Mouse (Mus musculus) cerebellum, adult 2 months (tissue): ENCODE results near the gene Prss57. TPM values are rescaled to one million over a fixed set of nuclear protein-coding genes. Genes with fewer than 3 reads are reported as not detected.
A peak's percentile ranks its signal among the peaks of the same experiment; 100 is the strongest.

Experiments
- DNase-seq, 2 experiments: peaks; one replicate each; pipeline ENCODE4 v3.0.0; 2021
- H3K27ac ChIP-seq: fragments of 200-500 bp; 2 replicates; pipeline ENCODE4 v1.5.1; 2012; ENCODE audit warnings: low read length, control low read depth, inconsistent platforms; ENCODE audit not compliant: insufficient read depth
- H3K27me3 ChIP-seq: fragments of 200-500 bp; 2 replicates; pipeline ENCODE4 v1.6.1; 2012; ENCODE audit warnings: inconsistent platforms, mild to moderate bottlenecking, low read length, moderate library complexity; ENCODE audit not compliant: control insufficient read depth, insufficient read depth
- H3K4me1 ChIP-seq: fragments of 200-500 bp; 2 replicates; pipeline ENCODE4 v1.6.1; 2011; ENCODE audit warnings: low read length; ENCODE audit not compliant: control insufficient read depth, insufficient read depth
- H3K4me3 ChIP-seq: fragments of 200-500 bp; replicated peaks from 2 replicates; pipeline ENCODE3; 2011; ENCODE audit warnings: mild to moderate bottlenecking, low read depth, low read length, control low read depth; ENCODE audit not compliant: insufficient read depth
- CTCF ChIP-seq: fragments of 200-500 bp; IDR thresholded peaks from 2 replicates; pipeline ENCODE4 v1.5.1; 2011; ENCODE audit warnings: low read depth, mild to moderate bottlenecking, control low read depth, low read length, moderate library complexity, borderline replicate concordance; ENCODE audit not compliant: insufficient read depth
- POLR2A ChIP-seq: fragments of 200-500 bp; IDR thresholded peaks from 2 replicates; pipeline ENCODE4 v1.6.1; 2011; ENCODE audit warnings: low read length, control low read depth, borderline replicate concordance; ENCODE audit not compliant: insufficient read depth
- WGBS: fragments of 180-500 bp; shearing (Covaris S2); methylation state at CpG from one replicate; pipeline ENCODE4 v1.1.7; 2018; 5-methylcytosine and 5-hydroxymethylcytosine counted together
- polyA plus RNA-seq: library from polyadenylated mRNA; depleted of rRNA; stranded (reverse); fragments of >200 nt; gene quantifications from 2 replicates; pipeline ENCODE4 v1.2.3, GENCODE M21; 2012; rRNA removed

Prss57 gene
- 0.16 and 0.19 TPM in 2 replicates for polyA plus RNA-seq

DNA sequence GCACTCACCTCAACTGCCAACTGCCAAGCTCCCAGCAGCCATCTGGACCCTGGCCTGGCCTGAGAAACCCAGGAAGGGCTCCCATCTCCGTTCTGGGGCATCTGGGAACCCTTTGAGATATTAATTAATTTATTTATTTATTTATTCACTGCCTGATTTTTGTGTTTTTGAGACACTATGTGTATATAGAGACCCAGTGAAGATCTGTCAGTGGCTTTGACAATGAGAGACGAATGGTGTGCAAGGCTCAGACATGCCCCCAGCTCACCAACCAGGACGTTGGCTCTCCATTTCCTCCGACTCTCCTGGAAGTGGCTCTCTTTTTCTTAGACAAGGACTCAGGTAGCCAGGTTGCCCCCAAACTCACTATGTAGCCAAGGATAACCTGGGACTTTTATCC is at the start of gene Prss57:
Prss57 (minus strand) TSS at position 101 of the 400 bp plus-strand sequence.
- peaks cover 9% of the 10 kb centered on the region; the same call in 1 of the 2 replicates for H3K4me1 ChIP-seq
- 70% methylated on average over 4 of the region's 4 CpGs for WGBS
- TF ChIP-seq CTCF (no peak), POLR2A (no peak)
- H3K27ac ChIP-seq, result no peak within 1 kb of the TSS
- no peak within 1 kb of the TSS for H3K4me3 ChIP-seq
- DNase-seq, result no peak
- H3K27me3 ChIP-seq, result no peaks in the 10 kb centered on the region

DNA sequence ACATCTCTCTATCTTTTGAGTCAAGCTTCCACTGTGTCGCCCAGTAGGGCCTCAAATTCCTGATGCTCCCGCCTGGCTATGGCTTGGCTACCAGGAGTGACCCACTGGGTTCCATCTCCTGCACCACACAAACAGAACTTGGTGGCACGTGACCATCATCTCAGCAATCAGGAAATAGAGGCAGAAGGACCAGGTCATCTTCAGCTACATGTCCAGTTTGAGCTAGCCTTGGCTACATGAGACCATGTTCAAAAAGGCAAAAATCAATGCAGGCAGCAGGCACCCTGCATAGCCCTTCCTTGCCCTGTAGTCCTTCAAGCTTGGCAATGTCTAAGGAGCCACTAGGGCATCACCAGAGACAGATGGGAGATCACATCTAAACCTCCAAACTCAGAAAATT is 49.3 kb upstream of the Prss57 start:
- no peak for DNase-seq
- TF ChIP-seq POLR2A (no peak), CTCF (no peak)
- 94% methylated on average over 3 of the region's 3 CpGs for WGBS
- peak overlapping the region; percentile 46; the same call in 1 of the 2 replicates for H3K27ac ChIP-seq
- no peak overlapping the region for H3K4me3 ChIP-seq
- no peaks in the 10 kb centered on the region for H3K27me3 ChIP-seq
- H3K4me1 ChIP-seq, result peaks cover 5% of the 10 kb centered on the region; the same call in 1 of the 2 replicates

DNA sequence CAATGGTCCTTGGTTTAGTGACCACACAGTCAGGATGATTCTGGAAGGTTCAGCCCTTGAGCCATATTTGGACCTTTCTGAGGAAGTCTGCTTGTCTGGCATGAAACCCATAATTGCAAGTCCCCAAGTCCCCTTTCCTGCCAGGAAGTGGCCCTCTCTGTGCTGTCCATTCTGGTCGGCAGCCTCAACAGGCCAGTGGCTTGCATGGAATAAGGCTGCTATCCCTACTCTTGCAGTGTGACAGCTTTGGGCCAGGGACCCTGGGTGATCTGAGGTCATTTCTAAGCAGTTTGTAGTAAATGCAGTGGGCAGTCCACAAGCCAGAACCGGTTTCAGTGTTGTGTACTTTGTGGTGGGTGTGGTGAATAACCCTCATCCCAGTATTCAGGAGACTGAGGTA is 47.4 kb upstream of the Prss57 start:
- no peak overlapping the region for H3K27ac ChIP-seq
- no peak overlapping the region for H3K4me3 ChIP-seq
- no peaks in the 10 kb centered on the region for H3K27me3 ChIP-seq
- no peak for DNase-seq
- H3K4me1 ChIP-seq, result peaks cover 5% of the 10 kb centered on the region; the same call in 1 of the 2 replicates
- 65% methylated on average over 2 of the region's 2 CpGs for WGBS
- TF ChIP-seq POLR2A (no peak), CTCF (no peak)

DNA sequence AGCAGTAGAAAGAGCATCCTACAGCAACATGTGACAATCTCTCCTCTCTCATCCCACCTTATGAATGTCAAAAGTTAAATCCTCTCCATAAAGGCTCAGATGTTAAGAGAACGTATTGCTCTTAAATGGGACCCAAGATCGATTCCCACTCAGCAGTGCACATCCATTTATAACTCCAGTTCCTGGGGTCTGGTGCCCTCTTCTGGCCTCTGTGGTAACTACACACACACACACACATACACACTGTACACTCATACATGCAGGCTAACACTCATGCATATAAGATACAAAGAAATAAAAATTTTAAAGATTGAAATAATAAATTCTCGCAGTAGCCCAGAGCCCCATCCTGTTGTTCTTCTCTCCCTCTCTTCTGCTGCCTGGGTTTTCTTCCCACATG is 46.2 kb upstream of the Prss57 start:
- H3K27ac ChIP-seq, result no peak overlapping the region
- H3K4me1 ChIP-seq, result peaks cover 5% of the 10 kb centered on the region; the same call in 1 of the 2 replicates
- H3K27me3 ChIP-seq, result no peaks in the 10 kb centered on the region
- no peak for TF ChIP-seq POLR2A
- no peak; the same call in 1 of the 2 replicates for TF ChIP-seq CTCF
- no peak for DNase-seq
- 94% methylated on average over 3 of the region's 3 CpGs for WGBS
- no peak overlapping the region for H3K4me3 ChIP-seq

DNA sequence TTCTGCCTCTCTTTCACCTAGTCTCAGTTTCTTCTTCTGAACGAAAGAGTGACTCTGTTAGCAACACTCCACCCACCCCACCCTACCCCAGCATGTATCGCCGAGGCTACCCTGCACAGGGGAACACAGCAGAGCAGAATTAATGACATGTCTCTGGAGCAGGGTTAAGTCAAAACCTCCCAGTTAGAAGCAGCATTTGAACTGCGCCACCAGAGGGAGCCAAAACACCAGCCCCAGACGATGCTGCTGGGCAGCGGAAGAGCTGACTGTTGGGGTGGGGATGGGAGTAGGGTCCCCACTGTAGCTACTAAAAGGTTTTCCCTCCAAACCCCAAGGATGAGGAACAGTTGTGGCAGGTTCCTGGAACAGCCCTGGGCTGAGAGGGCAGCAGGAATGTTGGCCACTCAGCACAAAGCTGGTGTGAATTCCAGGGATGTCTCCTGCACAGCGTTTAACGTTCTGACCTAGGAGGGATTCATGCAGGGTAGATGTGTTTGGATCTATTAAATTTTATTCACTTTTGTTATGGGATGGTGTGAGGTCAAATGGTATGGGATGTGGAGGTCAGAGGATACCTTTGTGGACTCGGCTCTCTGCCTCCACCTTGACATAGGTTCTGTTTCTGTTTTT is 44.1 kb upstream of the Prss57 start:
- TF ChIP-seq CTCF, result peak; percentile 94
- TF ChIP-seq POLR2A, result no peak
- WGBS, result 20% methylated on average over 9 of the region's 9 CpGs
- DNase-seq, result peak; percentile 70 to 79

DNA sequence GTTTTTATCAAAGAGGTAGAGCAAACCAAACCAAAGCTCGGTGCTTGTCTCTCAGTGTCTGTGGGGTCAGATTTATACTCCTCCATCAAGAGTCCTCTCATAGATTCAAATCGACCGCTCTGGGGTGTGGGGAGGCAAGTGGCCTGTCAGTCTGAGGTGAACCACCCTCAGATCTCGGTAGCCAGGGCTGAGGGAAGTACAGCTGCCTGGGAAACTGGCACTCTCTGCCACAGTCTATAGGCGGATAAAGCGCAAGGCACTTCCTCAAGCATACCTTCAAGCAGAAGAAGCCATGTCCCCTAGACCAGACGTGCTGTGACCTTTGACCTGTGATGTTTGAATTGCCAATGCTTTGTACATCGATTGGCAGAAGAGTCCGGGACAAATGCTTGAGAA is 42.0 kb upstream of the Prss57 start:
- WGBS, result 80% methylated on average over 9 of the region's 9 CpGs
- DNase-seq, result no peak

More for the DNA sequence above, 44.1 kb upstream of the Prss57 start:
- Histone ChIP-seq H3K27ac (no peak overlapping the region), H3K27me3 (no peaks in the 10 kb centered on the region), H3K4me1 (no peaks in the 10 kb centered on the region), H3K4me3 (peak overlapping the region; percentile 14)

DNA sequence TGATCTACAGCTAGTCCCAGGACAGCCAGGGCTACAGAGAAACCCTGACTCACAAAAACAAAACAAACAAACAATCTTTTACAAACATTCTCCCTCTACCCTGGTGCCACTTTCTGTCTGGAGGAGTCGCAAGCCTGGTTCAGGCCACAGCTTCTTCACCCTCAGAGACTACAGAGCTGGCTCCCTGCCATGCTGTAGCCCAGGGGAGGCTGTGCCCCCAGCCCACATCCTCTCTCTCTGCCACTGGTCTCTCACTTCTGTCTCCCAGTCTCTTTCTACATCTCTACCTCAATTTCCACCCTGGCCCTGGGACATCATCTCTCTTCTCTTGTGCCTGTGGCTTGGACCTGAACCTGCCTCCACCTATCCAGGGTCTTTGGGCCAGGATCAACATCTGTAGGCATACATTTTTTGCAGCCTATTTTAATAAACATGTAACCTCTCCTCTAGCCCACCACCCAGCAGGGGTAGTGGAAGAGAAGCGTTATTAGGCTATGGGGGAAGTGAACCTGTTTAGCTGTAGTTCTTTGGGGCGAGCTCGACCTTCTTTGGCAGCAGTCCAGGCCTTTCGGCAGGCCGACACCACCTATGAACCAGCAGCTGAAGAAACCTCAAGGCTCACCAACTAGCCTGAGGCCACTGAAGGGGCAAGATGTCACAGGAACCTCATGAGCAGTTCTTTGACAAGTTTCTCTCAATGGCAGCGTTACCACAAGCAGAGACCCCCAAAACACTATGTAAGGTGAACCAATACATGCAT is 41.4 kb upstream of the Prss57 start:
- DNase-seq, result no peak
- WGBS, result 56% methylated on average over 7 of the region's 7 CpGs
- Histone ChIP-seq H3K4me3 (no peak overlapping the region), H3K27me3 (no peaks in the 10 kb centered on the region), H3K27ac (no peak overlapping the region), H3K4me1 (no peaks in the 10 kb centered on the region)
- TF ChIP-seq CTCF, result no peak
- TF ChIP-seq POLR2A, result no peak

More for the DNA sequence above, 42.0 kb upstream of the Prss57 start:
- H3K4me3 ChIP-seq, result no peak overlapping the region
- TF ChIP-seq POLR2A (no peak), CTCF (no peak)
- H3K4me1 ChIP-seq, result no peaks in the 10 kb centered on the region
- no peaks in the 10 kb centered on the region for H3K27me3 ChIP-seq
- H3K27ac ChIP-seq, result no peak overlapping the region

DNA sequence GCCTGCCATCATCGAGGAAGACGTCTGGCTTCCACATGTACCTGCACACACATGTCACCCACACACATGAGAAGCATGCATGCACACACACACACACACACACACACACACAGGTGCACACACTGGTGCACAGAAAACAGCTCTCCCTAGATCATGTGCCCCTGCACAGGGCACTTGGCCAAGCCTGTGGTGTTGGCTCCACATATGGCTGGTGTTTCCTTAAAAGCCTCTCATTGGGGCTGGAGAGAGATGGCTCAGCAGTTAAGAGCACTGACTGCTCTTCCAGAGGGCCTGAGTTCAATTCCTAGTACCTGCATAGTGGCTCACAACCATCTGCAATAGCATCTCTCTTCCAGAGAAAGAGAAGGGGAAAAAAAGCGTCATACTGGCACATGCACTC is 40.8 kb upstream of the Prss57 start:
- DNase-seq, result no peak
- no peaks in the 10 kb centered on the region for H3K4me1 ChIP-seq
- H3K27ac ChIP-seq, result no peak overlapping the region
- TF ChIP-seq CTCF, result no peak
- no peak for TF ChIP-seq POLR2A
- H3K4me3 ChIP-seq, result no peak overlapping the region
- 76% methylated on average over 3 of the region's 3 CpGs for WGBS
- H3K27me3 ChIP-seq, result no peaks in the 10 kb centered on the region
